Mouse (Mus musculus) adrenal gland, adult 18-20 months (tissue): Measurements from ENCODE around the gene Rgs7bp. TPM values are rescaled to one million over a fixed set of nuclear protein-coding genes. Genes with fewer than 3 reads are reported as not detected.

ENCODE experiments used
- DNase-seq, 2 experiments: peaks; one replicate each; pipeline ENCODE4 v3.0.0; 2021 to 2022; ENCODE audit warnings: low spot score in 2 of 2
- total RNA-seq, 2 experiments: library from RNA; stranded (reverse); gene quantifications; 1 replicate in 1 of 2; 2 replicates in 1 of 2; pipeline ENCODE4 v1.2.3; 2021

Rgs7bp gene
- total RNA-seq, 2 experiments from 2014 or later, result 1.3 to 2.2 TPM

- DNase-seq, result no peak
These were observed 43.4 kb downstream of the Rgs7bp start for GRCm38 (mm10) chr13:105011300-105011699.

- no peak for DNase-seq
These were observed 45.8 kb downstream of the Rgs7bp start for GRCm38 (mm10) chr13:105008891-105009290.

- no peak for DNase-seq
These were observed 51.9 kb downstream of the Rgs7bp start for GRCm38 (mm10) chr13:105002831-105003157.

- no peak for DNase-seq
These were observed 52.4 kb downstream of the Rgs7bp start for GRCm38 (mm10) chr13:105002132-105002830.

- DNase-seq, result no peak
These were observed 53.0 kb downstream of the Rgs7bp start for GRCm38 (mm10) chr13:105001714-105002113.

- DNase-seq, result no peak
These were observed 65.9 kb downstream of the Rgs7bp start for GRCm38 (mm10) chr13:104988811-104989258.

- DNase-seq, result no peak
These were observed 66.7 kb downstream of the Rgs7bp start for GRCm38 (mm10) chr13:104988009-104988540.

DNA sequence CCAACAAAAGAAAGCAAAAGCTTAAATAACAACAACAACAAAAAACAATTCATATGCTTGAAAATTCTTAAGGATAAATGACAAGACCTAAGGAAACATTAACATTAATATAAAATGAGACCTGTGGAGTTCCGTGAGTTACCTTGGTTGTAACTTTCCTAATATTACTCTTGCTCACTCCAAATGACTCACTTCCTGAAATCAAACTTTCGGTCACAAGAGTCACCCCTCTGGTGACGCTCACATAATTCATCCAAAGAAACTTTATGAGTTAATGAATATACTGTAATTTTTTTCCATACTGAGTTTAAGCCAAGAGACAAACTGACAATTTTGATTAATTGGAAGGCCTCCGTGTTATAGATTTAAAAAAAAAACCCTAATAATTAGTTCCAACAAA, 69.0 kb downstream of the Rgs7bp start:
- DNase-seq, result no peak

DNA sequence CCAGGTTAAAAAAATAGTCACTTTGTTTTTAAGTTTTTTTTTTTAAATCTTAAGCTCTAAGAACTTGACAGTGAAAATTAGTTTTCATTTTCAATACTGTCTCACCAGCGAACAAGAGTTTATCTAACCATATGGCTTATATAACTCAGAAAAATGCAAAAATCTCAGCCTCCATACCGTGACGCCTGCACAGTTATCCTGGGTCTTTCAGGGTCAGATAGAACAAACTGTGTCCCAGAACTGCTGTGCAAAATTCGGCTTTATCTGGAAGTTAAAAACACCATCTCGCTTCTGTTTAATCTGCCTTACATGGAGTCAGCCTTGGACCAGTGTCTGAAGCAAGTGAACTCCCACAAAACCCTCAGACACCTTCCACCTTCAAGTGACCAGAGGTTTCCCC, 70.7 kb downstream of the Rgs7bp start:
- no peak for DNase-seq

- DNase-seq, result no peak
These were observed 71.9 kb downstream of the Rgs7bp start for GRCm38 (mm10) chr13:104982781-104983353.

GRCm38 (mm10) chr13:104978176-104978575, 76.6 kb downstream of the Rgs7bp start:
- no peak for DNase-seq

GRCm38 (mm10) chr13:104967486-104967885, 87.2 kb downstream of the Rgs7bp start:
- no peak for DNase-seq

- DNase-seq, result no peak
These were observed 91.0 kb downstream of the Rgs7bp start for GRCm38 (mm10) chr13:104963716-104964115.

DNA sequence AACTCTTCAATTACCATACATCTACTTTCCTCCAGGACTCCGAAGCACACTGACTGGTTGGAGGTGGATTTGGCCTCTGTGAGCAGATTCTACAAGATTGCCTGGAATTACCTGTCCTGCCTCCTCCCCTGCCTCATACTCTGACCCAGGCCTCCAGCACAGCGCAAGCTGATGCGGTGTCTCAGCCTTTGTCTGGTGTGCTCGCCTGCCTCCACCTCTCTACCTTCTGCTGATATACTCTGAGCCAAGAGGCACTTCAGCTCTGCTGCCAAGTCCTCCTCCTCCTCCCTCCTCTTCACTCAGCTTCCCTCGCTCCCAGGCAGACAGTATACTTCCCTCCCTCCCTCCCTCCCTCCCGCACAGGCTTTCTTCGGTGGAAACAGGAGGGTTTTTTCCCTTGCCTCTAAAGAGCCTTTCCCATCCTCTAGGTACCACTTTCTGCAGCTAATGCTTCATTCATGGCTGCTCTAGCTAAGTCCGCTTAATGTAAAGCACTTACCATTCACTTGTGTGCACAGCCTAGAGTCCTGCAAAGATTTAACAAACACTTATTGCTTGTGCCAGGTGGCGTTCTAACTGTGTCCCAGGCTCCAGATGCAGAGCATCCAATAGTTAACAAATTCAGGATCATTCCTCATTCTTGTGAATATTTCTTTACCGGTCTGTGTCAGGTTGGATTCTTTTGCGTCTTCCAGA, 91.9 kb downstream of the Rgs7bp start:
- DNase-seq, result no peak

GRCm38 (mm10) chr13:104962166-104962565, 92.6 kb downstream of the Rgs7bp start:
- no peak for DNase-seq

DNA sequence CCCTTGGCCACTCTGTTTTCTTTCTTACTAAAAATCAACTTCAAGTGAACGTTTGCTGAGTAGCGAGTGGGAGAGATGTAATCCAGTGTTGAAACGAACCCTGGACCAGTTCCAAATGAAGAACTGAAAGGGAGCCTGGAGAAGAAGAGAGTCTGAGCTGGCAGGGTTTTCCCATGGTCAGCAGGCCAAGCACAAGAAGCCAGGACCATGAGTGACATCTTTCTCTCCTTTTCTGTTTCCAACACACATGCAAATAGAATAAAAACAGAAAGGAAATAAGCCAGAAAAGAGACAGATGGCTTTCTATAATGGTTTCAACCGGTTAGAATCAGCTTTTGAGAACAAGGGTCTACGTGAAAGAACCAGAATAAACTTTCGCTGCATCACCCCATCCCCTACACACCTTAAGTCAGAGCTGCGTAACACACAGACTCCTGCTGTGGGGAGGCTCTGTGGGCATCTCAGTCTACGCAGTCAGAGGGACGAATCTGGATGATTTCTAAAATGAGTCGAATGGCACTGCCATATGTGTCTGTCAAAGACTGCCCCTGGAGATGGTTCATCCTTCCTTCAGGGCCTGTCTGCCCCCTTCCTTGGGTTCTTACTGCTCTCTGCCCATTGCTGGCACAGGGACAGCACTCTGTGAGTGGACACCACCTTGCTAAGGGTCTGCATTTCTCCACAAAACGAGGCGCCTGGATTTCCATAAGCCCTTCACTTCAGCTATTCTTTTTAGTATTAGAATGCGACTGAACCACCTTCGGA, 93.6 kb downstream of the Rgs7bp start:
- no peak for DNase-seq

DNA sequence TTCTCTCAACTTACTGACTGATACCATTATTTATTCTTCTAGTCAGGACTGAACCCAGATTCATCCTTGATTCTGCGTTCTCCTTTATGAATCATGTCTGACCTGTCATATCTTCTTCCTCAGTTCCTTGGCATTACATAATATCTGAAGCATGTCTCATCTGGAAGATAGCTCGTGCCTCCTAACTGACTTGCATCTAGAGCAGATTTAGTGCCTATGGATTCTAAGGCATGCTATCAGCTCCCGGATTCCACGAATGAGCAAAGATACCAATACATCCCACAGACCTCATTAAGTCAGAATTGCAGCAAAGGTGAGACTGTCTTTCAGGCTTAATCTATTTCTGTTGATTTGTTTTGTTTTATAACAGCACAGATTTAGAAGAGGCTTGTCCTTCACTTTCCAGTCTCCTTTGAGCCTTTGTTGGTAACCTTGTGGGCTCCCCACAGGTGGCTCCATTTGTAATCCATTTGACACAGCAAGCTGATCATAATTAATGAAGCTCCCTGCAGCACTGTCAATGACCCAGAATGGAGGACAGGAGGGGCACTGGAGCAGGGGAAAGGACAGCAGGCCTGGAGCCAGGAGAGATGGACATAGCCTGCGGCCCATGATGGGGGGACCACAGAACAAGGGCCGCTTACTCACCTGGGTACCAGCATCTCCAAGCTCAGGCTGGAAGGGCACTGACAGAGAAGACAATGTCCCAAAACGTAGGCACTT, 94.4 kb downstream of the Rgs7bp start:
- no peak for DNase-seq

DNA sequence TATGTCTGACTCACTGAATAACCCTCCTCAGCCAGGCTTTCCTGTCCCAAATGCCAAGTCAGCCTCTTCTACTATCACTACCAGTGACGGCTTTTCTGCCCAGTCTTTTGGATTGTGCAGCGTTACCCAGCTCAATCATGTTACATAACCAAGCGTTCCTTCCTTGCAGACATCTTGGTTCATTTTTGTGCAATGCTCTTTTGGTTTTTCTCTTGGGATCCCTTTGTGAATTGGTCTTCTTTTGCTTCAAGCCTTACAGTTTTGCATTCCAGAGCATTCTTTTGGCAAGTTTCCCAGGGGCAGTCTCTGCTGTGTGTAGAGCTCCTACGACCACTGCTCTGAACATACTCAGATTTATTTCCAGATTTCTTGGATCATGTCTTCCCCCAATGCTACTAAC, 95.0 kb downstream of the Rgs7bp start:
- no peak for DNase-seq

- DNase-seq, result peak; percentile 52 to 73
These were observed 106.8 kb downstream of the Rgs7bp start for GRCm38 (mm10) chr13:104947958-104948357.

DNA sequence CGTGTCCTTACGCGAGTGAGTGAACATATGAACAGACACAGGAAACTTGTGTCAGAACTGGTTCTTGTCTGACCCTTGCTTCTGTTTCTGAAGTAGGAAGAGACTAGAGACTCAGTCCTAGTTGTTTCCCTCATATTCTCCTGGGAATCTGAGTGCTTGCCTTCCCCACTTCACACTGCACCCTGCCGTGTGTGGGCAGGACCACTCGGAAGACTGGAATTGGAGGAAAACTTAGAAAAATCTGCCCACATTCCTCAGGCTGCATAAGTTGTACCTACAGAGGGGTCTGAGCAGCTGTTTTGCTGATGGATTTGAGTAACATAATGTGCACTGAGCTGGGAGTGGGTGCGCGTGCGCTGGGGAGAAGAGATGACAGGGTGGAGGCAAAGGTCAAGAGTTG, 114.2 kb downstream of the Rgs7bp start:
- DNase-seq, result no peak

- peak; percentile 39 to 61 for DNase-seq
These were observed 114.9 kb downstream of the Rgs7bp start for GRCm38 (mm10) chr13:104939856-104940255.
